In the genomic region with DNA sequence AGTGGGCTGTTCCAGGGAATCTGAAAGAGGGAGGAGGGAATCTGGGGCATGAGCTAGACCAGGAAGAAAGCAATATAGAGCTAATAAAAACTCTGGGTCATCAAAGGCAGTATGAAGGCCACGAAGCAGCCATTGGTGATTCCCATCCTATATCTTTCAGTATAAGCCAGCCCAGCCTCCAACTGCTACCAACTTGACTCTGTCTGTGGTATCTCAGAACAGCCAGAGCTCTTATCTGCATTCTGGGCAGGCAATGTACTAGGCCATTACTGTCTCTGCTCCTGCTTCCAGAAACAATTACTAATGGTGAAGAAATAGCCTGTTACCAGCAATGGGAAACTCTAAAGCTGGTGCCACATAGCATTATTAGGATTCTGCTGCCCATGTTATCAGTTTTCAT, we compare ENCODE assay signal across 28 mouse cellular contexts.
DNase-seq lines count a peak whose midpoint lies in the region; ATAC-seq lines count a peak whose summit lies in the region.
"Had no signal": no experiment of that assay in that cellular context is flagged by ENCODE, and none has a peak within 500 bp of the region (broad histone marks: within the 10 kb centered on the region; RNA-seq: fewer than 3 reads in every experiment).

No protein-coding gene starts in this region.

- no peak overlapping the region for H3K4me3 ChIP-seq in intestine, embryonic 16.5 days (ENCODE audit: low read length)
- no peak overlapping the region for H3K4me3 ChIP-seq in forebrain, embryonic 13.5 days
- H3K4me3 ChIP-seq: embryonic facial prominence, embryonic 13.5 days; embryonic facial prominence, embryonic 15.5 days; erythroblast, embryonic 14.5 days; forebrain, embryonic 10.5 days; forebrain, embryonic 12.5 days; forebrain, embryonic 15.5 days had no signal

- H3K27me3 ChIP-seq in intestine, embryonic 16.5 days (replicated peaks; ENCODE audit: control insufficient read depth, insufficient read depth, low read length) = no peaks in the 10 kb centered on the region
- H3K27me3 ChIP-seq in forebrain, embryonic 13.5 days = no peaks in the 10 kb centered on the region
- H3K27me3 ChIP-seq: CH12.LX; embryonic facial prominence, embryonic 13.5 days; embryonic facial prominence, embryonic 15.5 days; forebrain, embryonic 12.5 days; forebrain, embryonic 15.5 days; Patski had no signal

- no peak overlapping the region for H3K27ac ChIP-seq in intestine, embryonic 16.5 days (ENCODE audit: low read length)
- no peak overlapping the region for H3K27ac ChIP-seq in forebrain, embryonic 13.5 days
- H3K27ac ChIP-seq: embryonic facial prominence, embryonic 13.5 days; embryonic facial prominence, embryonic 15.5 days; forebrain, embryonic 10.5 days; forebrain, embryonic 12.5 days; forebrain, embryonic 15.5 days had no signal

- H3K9me3 ChIP-seq in intestine, embryonic 16.5 days (ENCODE audit: control insufficient read depth, low read length) = no peaks in the 10 kb centered on the region
- no peaks in the 10 kb centered on the region for H3K9me3 ChIP-seq in forebrain, embryonic 13.5 days (replicated peaks)
- H3K9me3 ChIP-seq: embryonic facial prominence, embryonic 13.5 days; embryonic facial prominence, embryonic 15.5 days; forebrain, embryonic 10.5 days; forebrain, embryonic 12.5 days; forebrain, embryonic 15.5 days had no signal

- 42% methylated on average over 1 of the region's 1 CpGs for WGBS in intestine, embryonic 16.5 days
- WGBS in forebrain, embryonic 13.5 days = 90% methylated on average over 1 of the region's 1 CpGs

- no peaks in the 10 kb centered on the region for H3K36me3 ChIP-seq in intestine, embryonic 16.5 days (ENCODE audit: control insufficient read depth, insufficient read depth, low read length)
- no peaks in the 10 kb centered on the region for H3K36me3 ChIP-seq in forebrain, embryonic 13.5 days (ENCODE audit: poor library complexity, severe bottlenecking)
- H3K36me3 ChIP-seq: embryonic facial prominence, embryonic 13.5 days; embryonic facial prominence, embryonic 15.5 days; forebrain, embryonic 10.5 days; forebrain, embryonic 12.5 days; forebrain, embryonic 15.5 days; G1E had no signal

- DNase-seq in urinary bladder, postnatal 25 days (ENCODE audit: low spot score) = no peak
- no peak for DNase-seq in urinary bladder, postnatal 14 days (ENCODE audit: low spot score)
- DNase-seq: adrenal gland, adult 8-10 months; adrenal gland, postnatal 14 days; adrenal gland, postnatal 36 days; B cell, adult 2 months; cerebellum, adult 11-12 months; cerebellum, adult 2 months; cerebellum, adult 9-10 months; cerebellum, postnatal 10 days; cerebellum, postnatal 25 days; embryo, embryonic 11 days; forebrain, postnatal 0 days had no signal

- 0 out of 2 replicates have a peak, but pooled peaks have one; percentile 69 for ATAC-seq in common myeloid progenitor, adult 5-6 weeks (replicated peaks; ENCODE audit: low read depth, poor library complexity, severe bottlenecking)
- ATAC-seq in intestine, embryonic 16.5 days = 0 out of 2 replicates have a peak, but pooled peaks have one; percentile 42
- peak; percentile 91 for ATAC-seq in megakaryocyte progenitor cell, adult 5-6 weeks (replicated peaks; ENCODE audit: poor library complexity)
- no peak for ATAC-seq in forebrain, embryonic 13.5 days
- ATAC-seq: activated CD4-positive, CD25-positive, alpha-beta regulatory T cell, adult 4 months; CD4-positive, CD25-positive, alpha-beta regulatory T cell, adult 4 months; forebrain, embryonic 15.5 days; forebrain, postnatal 0 days; Patski had no signal

- H3K9ac ChIP-seq in intestine, embryonic 16.5 days (ENCODE audit: low read depth, low read length) = no peak overlapping the region
- H3K9ac ChIP-seq in forebrain, embryonic 13.5 days = no peak overlapping the region
- H3K9ac ChIP-seq: embryonic facial prominence, embryonic 13.5 days; embryonic facial prominence, embryonic 15.5 days; forebrain, embryonic 12.5 days; forebrain, embryonic 15.5 days; forebrain, postnatal 0 days had no signal

- no peaks in the 10 kb centered on the region for H3K4me1 ChIP-seq in intestine, embryonic 16.5 days (ENCODE audit: control insufficient read depth, insufficient read depth, low read length)
- H3K4me1 ChIP-seq in forebrain, embryonic 13.5 days = 0 out of 2 replicates have a peak, but pooled peaks cover 3% of the 10 kb centered on the region
- H3K4me1 ChIP-seq: embryonic facial prominence, embryonic 13.5 days; embryonic facial prominence, embryonic 15.5 days; forebrain, embryonic 10.5 days; forebrain, embryonic 12.5 days; forebrain, embryonic 15.5 days had no signal

- H3K4me2 ChIP-seq in intestine, embryonic 16.5 days (ENCODE audit: low read depth, low read length) = no peak overlapping the region
- no peak overlapping the region for H3K4me2 ChIP-seq in forebrain, embryonic 13.5 days
- H3K4me2 ChIP-seq: embryonic facial prominence, embryonic 13.5 days; embryonic facial prominence, embryonic 15.5 days; forebrain, embryonic 12.5 days; forebrain, embryonic 15.5 days had no signal
